Mouse (Mus musculus): ENCODE data around the gene Xpo4. TPM values are rescaled to one million over a fixed set of nuclear protein-coding genes. Genes with fewer than 3 reads are reported as not detected.

The Xpo4 gene
- polyA plus RNA-seq, 1 experiment from 2014 or later, result 32.1 TPM

- Histone ChIP-seq H3K9ac (ENCODE audit: low read depth, low read length) (no peak overlapping the region), H3K27me3 (ENCODE audit: control insufficient read depth, insufficient read depth, low read length) (no peaks in the 10 kb centered on the region), H3K4me1 (replicated peaks; ENCODE audit: control insufficient read depth, insufficient read depth, low read length) (no peaks in the 10 kb centered on the region), H3K9me3 (ENCODE audit: control insufficient read depth, low read length) (no peaks in the 10 kb centered on the region), H3K36me3 (ENCODE audit: control insufficient read depth, insufficient read depth, low read length) (no peaks in the 10 kb centered on the region), H3K4me3 (ENCODE audit: low read depth, low read length) (no peak overlapping the region), H3K4me2 (replicated peaks; ENCODE audit: low read depth, low read length) (no peak overlapping the region), H3K27ac (ENCODE audit: low read depth, low read length) (no peak overlapping the region)
- DNase-seq (ENCODE audit: low spot score), result no peak
- no peak for ATAC-seq (ENCODE audit: low FRiP score)
- 88% methylated on average over 8 of the region's 8 CpGs for WGBS
These were observed 119.1 kb downstream of the Xpo4 start for GRCm38 (mm10) chr14:57546131-57546530.

GRCm38 (mm10) chr14:57545526-57545925 is 119.7 kb downstream of the Xpo4 start:
- Histone ChIP-seq H3K36me3 (ENCODE audit: control insufficient read depth, insufficient read depth, low read length) (no peaks in the 10 kb centered on the region), H3K4me3 (ENCODE audit: low read depth, low read length) (no peak overlapping the region), H3K4me1 (replicated peaks; ENCODE audit: control insufficient read depth, insufficient read depth, low read length) (no peaks in the 10 kb centered on the region), H3K9ac (ENCODE audit: low read depth, low read length) (no peak overlapping the region), H3K27me3 (ENCODE audit: control insufficient read depth, insufficient read depth, low read length) (no peaks in the 10 kb centered on the region), H3K27ac (ENCODE audit: low read depth, low read length) (no peak overlapping the region), H3K4me2 (replicated peaks; ENCODE audit: low read depth, low read length) (no peak overlapping the region), H3K9me3 (ENCODE audit: control insufficient read depth, low read length) (no peaks in the 10 kb centered on the region)
- ATAC-seq (ENCODE audit: low FRiP score) (no peak), DNase-seq (ENCODE audit: low spot score) (no peak)
- 85% methylated on average over 17 of the region's 17 CpGs for WGBS

GRCm38 (mm10) chr14:57543420-57544039 is 121.7 kb downstream of the Xpo4 start:
- Histone ChIP-seq H3K9ac (ENCODE audit: low read depth, low read length) (no peak overlapping the region), H3K27me3 (ENCODE audit: control insufficient read depth, insufficient read depth, low read length) (no peaks in the 10 kb centered on the region), H3K4me1 (replicated peaks; ENCODE audit: control insufficient read depth, insufficient read depth, low read length) (no peaks in the 10 kb centered on the region), H3K27ac (ENCODE audit: low read depth, low read length) (no peak overlapping the region), H3K9me3 (ENCODE audit: control insufficient read depth, low read length) (no peaks in the 10 kb centered on the region), H3K4me3 (ENCODE audit: low read depth, low read length) (no peak overlapping the region), H3K4me2 (replicated peaks; ENCODE audit: low read depth, low read length) (no peak overlapping the region), H3K36me3 (ENCODE audit: control insufficient read depth, insufficient read depth, low read length) (no peaks in the 10 kb centered on the region)
- ATAC-seq (ENCODE audit: low FRiP score) (no peak), DNase-seq (ENCODE audit: low spot score) (no peak)
- WGBS, result 92% methylated on average over 13 of the region's 13 CpGs

GRCm38 (mm10) chr14:57542231-57542630 is 123.0 kb downstream of the Xpo4 start:
- DNase-seq (ENCODE audit: low spot score) (no peak), ATAC-seq (ENCODE audit: low FRiP score) (no peak)
- H3K27ac ChIP-seq (ENCODE audit: low read depth, low read length), result no peak overlapping the region
- H3K4me2 ChIP-seq (replicated peaks; ENCODE audit: low read depth, low read length), result no peak overlapping the region
- no peak overlapping the region for H3K9ac ChIP-seq (ENCODE audit: low read depth, low read length)
- no peaks in the 10 kb centered on the region for H3K9me3 ChIP-seq (ENCODE audit: control insufficient read depth, low read length)
- H3K27me3 ChIP-seq (ENCODE audit: control insufficient read depth, insufficient read depth, low read length), result 0 out of 2 replicates have a peak, but pooled peaks cover 3% of the 10 kb centered on the region
- H3K4me3 ChIP-seq (ENCODE audit: low read depth, low read length), result no peak overlapping the region
- WGBS, result 50% methylated on average over 34 of the region's 34 CpGs
- no peaks in the 10 kb centered on the region; the same call in 1 of the 2 replicates for H3K4me1 ChIP-seq (replicated peaks; ENCODE audit: control insufficient read depth, insufficient read depth, low read length)
- H3K36me3 ChIP-seq (ENCODE audit: control insufficient read depth, insufficient read depth, low read length), result no peaks in the 10 kb centered on the region

GRCm38 (mm10) chr14:57540683-57541082 is 124.5 kb downstream of the Xpo4 start:
- Histone ChIP-seq H3K4me1 (replicated peaks; ENCODE audit: control insufficient read depth, insufficient read depth, low read length) (no peaks in the 10 kb centered on the region; the same call in 1 of the 2 replicates), H3K4me2 (replicated peaks; ENCODE audit: low read depth, low read length) (no peak overlapping the region), H3K27me3 (ENCODE audit: control insufficient read depth, insufficient read depth, low read length) (0 out of 2 replicates have a peak, but pooled peaks cover 4% of the 10 kb centered on the region), H3K36me3 (ENCODE audit: control insufficient read depth, insufficient read depth, low read length) (no peaks in the 10 kb centered on the region), H3K9me3 (ENCODE audit: control insufficient read depth, low read length) (no peaks in the 10 kb centered on the region), H3K9ac (ENCODE audit: low read depth, low read length) (no peak overlapping the region), H3K27ac (ENCODE audit: low read depth, low read length) (no peak overlapping the region), H3K4me3 (ENCODE audit: low read depth, low read length) (no peak overlapping the region)
- no peak for DNase-seq (ENCODE audit: low spot score)
- no peak for ATAC-seq (ENCODE audit: low FRiP score)
- WGBS, result 87% methylated on average over 11 of the region's 11 CpGs

GRCm38 (mm10) chr14:57537261-57538015 is 127.8 kb downstream of the Xpo4 start:
- no peak overlapping the region for H3K4me3 ChIP-seq (ENCODE audit: low read depth, low read length)
- H3K27ac ChIP-seq (ENCODE audit: low read depth, low read length), result no peak overlapping the region
- H3K9me3 ChIP-seq (ENCODE audit: control insufficient read depth, low read length), result no peaks in the 10 kb centered on the region
- ATAC-seq (ENCODE audit: low FRiP score) (no peak), DNase-seq (ENCODE audit: low spot score) (peak; percentile 31)
- peaks cover 8% of the 10 kb centered on the region; the same call in 1 of the 2 replicates for H3K4me1 ChIP-seq (replicated peaks; ENCODE audit: control insufficient read depth, insufficient read depth, low read length)
- no peak overlapping the region for H3K9ac ChIP-seq (ENCODE audit: low read depth, low read length)
- 9% methylated on average over 16 of the region's 16 CpGs for WGBS
- H3K27me3 ChIP-seq (ENCODE audit: control insufficient read depth, insufficient read depth, low read length), result peaks cover 14% of the 10 kb centered on the region; the same call in 1 of the 2 replicates
- H3K4me2 ChIP-seq (replicated peaks; ENCODE audit: low read depth, low read length), result no peak overlapping the region
- no peaks in the 10 kb centered on the region for H3K36me3 ChIP-seq (ENCODE audit: control insufficient read depth, insufficient read depth, low read length)

GRCm38 (mm10) chr14:57536820-57537219 is 128.4 kb downstream of the Xpo4 start:
- 29% methylated on average over 9 of the region's 9 CpGs for WGBS
- H3K9me3 ChIP-seq (ENCODE audit: control insufficient read depth, low read length), result no peaks in the 10 kb centered on the region
- peaks cover 8% of the 10 kb centered on the region; the same call in 1 of the 2 replicates for H3K4me1 ChIP-seq (replicated peaks; ENCODE audit: control insufficient read depth, insufficient read depth, low read length)
- H3K4me2 ChIP-seq (replicated peaks; ENCODE audit: low read depth, low read length), result no peak overlapping the region
- DNase-seq (ENCODE audit: low spot score), result peak; percentile 7
- H3K27ac ChIP-seq (ENCODE audit: low read depth, low read length), result no peak overlapping the region
- H3K27me3 ChIP-seq (ENCODE audit: control insufficient read depth, insufficient read depth, low read length), result peaks cover 14% of the 10 kb centered on the region; the same call in 1 of the 2 replicates
- no peak overlapping the region for H3K9ac ChIP-seq (ENCODE audit: low read depth, low read length)
- H3K4me3 ChIP-seq (ENCODE audit: low read depth, low read length), result no peak overlapping the region
- ATAC-seq (ENCODE audit: low FRiP score), result no peak
- H3K36me3 ChIP-seq (ENCODE audit: control insufficient read depth, insufficient read depth, low read length), result no peaks in the 10 kb centered on the region

- no peak overlapping the region for H3K4me2 ChIP-seq (replicated peaks; ENCODE audit: low read depth, low read length)
- H3K9me3 ChIP-seq (ENCODE audit: control insufficient read depth, low read length), result no peaks in the 10 kb centered on the region
- DNase-seq (ENCODE audit: low spot score), result no peak
- H3K27ac ChIP-seq (ENCODE audit: low read depth, low read length), result no peak overlapping the region
- H3K36me3 ChIP-seq (ENCODE audit: control insufficient read depth, insufficient read depth, low read length), result no peaks in the 10 kb centered on the region
- 80% methylated on average over 6 of the region's 6 CpGs for WGBS
- ATAC-seq (ENCODE audit: low FRiP score), result no peak
- H3K4me3 ChIP-seq (ENCODE audit: low read depth, low read length), result no peak overlapping the region
- no peak overlapping the region for H3K9ac ChIP-seq (ENCODE audit: low read depth, low read length)
- H3K27me3 ChIP-seq (ENCODE audit: control insufficient read depth, insufficient read depth, low read length), result peaks cover 14% of the 10 kb centered on the region; the same call in 1 of the 2 replicates
- peaks cover 8% of the 10 kb centered on the region; the same call in 1 of the 2 replicates for H3K4me1 ChIP-seq (replicated peaks; ENCODE audit: control insufficient read depth, insufficient read depth, low read length)
These were observed 129.6 kb downstream of the Xpo4 start for GRCm38 (mm10) chr14:57535646-57536045.

Measured in hindbrain, embryonic 11.5 days (tissue).